Mouse (Mus musculus): Measurements from ENCODE around the gene Arsg. TPM values are rescaled to one million over a fixed set of nuclear protein-coding genes. Genes with fewer than 3 reads are reported as not detected.

The Arsg gene
- polyA plus RNA-seq (2011; ENCODE audit: insufficient read depth, insufficient read length, low replicate concordance, missing spikeins) = 1.5 and 3.7 TPM in 2 replicates

DNA sequence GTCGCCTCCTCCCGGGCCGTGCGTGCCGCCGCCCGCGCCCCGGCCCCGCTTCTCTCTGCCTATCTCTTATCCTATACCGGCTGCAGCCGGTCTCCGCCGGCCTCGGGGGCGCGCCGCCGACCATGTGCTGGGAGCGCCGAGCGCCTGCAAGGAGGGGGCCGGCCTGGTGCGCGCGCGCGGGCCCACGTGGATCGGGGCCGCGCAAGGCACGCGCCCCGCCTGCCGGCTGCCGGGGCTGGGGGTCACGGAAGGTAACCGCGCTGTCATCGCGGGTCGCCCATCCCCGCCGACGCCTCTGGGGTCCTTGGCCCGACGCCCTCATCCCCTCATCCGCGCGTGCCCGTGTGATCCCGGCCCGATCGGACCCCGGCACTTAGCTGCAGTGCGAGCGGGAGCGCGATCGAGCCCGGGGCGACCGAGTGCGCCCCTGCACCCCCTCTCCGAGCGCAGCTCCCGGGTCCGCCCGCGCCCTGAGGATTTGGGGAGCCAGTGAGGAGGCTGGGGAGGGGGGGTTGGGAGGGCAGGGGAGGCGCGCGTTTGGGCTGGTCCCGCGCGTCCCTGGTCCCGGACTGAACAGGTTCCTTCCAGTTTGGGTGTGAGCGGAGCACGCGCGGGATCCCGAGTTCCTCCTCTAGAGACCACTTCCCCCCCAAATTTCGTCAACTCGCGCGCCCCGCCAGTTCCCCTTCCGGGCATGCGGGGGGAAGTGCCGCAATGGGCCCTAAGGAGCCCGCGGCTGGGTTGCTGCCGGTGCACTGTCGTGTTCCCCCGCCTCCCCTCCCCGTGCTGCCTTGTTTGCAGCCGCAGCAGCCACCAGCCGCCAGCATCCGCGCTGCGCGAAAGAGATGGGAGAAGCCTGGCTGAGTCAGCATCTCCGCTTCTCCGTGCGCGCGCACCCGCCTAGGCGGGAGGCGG is at the start of gene Arsg, which contains the start of gene Slc16a6:
Gene Arsg, plus strand, starts transcription at position 204 of the 915 bp plus-strand sequence.
Gene Slc16a6, minus strand, starts transcription at position 428 of the 915 bp plus-strand sequence.
- WGBS = under 1% methylated on average over 111 of the region's 111 CpGs
- peaks cover 4% of the 10 kb centered on the region for H3K4me1 ChIP-seq (ENCODE audit: control insufficient read depth, insufficient read depth, low read length)
- no peak for TF ChIP-seq CTCF (IDR thresholded peaks at IDR 0.05; ENCODE audit: control insufficient read depth, insufficient read depth, low read length)
- peak; percentile 81; the same call in 1 of the 2 replicates for TF ChIP-seq POLR2A (IDR thresholded peaks at IDR 0.05; ENCODE audit: borderline replicate concordance, control insufficient read depth, low read depth, low read length)
- peak within 1 kb of the TSS; percentile 87 for H3K4me3 ChIP-seq (replicated peaks; ENCODE audit: control insufficient read depth, low read depth, low read length)
- H3K27ac ChIP-seq (ENCODE audit: control insufficient read depth, insufficient read depth, low read depth, low read length, poor library complexity) = peak within 1 kb of the TSS; percentile 99

DNA sequence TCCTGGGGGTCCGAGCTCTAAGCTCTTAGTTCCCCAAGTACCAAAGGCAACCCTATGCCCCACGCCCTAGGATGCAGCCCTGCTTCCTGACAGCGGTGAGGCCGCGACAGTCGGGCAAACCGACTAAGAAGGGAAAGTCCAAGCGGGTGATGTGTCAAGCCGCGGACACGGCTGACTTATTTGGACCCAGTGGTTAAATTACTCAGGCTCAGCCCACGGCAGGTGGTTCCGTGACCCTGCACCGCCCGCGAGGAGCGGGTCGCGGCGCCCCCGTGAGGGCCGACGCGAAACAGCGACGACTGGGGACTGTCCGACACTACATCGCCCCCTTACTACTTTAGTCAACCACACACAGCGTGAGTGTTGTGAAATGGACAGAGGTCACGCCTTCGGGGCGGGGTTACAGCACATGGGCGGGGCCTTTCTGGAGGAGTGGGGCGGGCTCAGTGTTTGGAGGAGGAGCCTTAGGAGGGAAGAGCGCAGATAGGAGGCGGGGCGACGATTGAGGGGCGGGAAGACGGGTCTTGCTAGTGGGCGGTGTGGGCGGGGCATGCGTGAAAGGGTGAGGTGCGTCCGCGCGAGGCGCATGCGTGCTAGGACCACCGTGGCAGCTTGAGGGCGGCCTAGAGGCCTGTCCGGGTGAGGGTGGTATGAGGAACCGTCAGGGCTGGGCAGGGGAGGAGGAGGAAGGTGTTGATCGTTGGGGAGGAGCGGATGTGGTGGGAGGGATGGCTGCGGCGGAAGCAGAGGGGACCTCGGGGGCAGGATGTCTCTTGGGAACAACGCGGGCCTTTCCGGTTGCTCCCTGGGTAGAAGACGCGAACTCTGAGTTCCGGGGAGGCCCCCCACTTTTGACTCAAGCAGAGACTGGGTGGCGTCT is 47.5 kb upstream of the Arsg start, which contains the start of gene Amz2:
Gene Amz2, plus strand, starts transcription at position 555 of the 880 bp plus-strand sequence.
- TF ChIP-seq CTCF (IDR thresholded peaks at IDR 0.05; ENCODE audit: control insufficient read depth, insufficient read depth, low read length) (peak; percentile 70), POLR2A (IDR thresholded peaks at IDR 0.05; ENCODE audit: borderline replicate concordance, control insufficient read depth, low read depth, low read length) (peak; percentile 74)
- no peaks in the 10 kb centered on the region; the same call in 1 of the 2 replicates for H3K4me1 ChIP-seq (ENCODE audit: control insufficient read depth, insufficient read depth, low read length)
- WGBS = under 1% methylated on average over 65 of the region's 65 CpGs
- H3K4me3 ChIP-seq (replicated peaks; ENCODE audit: control insufficient read depth, low read depth, low read length) = peak within 1 kb of the TSS; percentile 73
- peak within 1 kb of the TSS; percentile 77 for H3K27ac ChIP-seq (ENCODE audit: control insufficient read depth, insufficient read depth, low read depth, low read length, poor library complexity)

DNA sequence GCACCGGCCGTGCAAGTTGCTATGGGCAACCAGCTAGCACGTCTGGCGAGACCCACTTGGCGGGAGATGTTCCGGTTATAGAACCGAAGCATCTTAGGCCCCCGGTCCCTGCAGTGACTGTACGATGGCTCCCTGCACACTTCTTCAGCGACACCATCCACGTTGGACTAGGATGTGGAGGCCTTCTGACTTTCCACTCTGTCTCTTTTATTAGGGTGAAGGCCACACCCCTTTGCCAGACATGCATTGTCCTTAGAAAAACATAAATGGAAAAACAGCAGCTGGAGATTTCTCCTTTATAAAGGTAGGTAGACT is 46.9 kb upstream of the Arsg start:
- Histone ChIP-seq H3K27ac (ENCODE audit: control insufficient read depth, insufficient read depth, low read depth, low read length, poor library complexity) (peak overlapping the region; percentile 77), H3K4me1 (ENCODE audit: control insufficient read depth, insufficient read depth, low read length) (no peaks in the 10 kb centered on the region; the same call in 1 of the 2 replicates), H3K4me3 (replicated peaks; ENCODE audit: control insufficient read depth, low read depth, low read length) (peak overlapping the region; percentile 71)
- TF ChIP-seq CTCF (IDR thresholded peaks at IDR 0.05; ENCODE audit: control insufficient read depth, insufficient read depth, low read length) (no peak), POLR2A (IDR thresholded peaks at IDR 0.05; ENCODE audit: borderline replicate concordance, control insufficient read depth, low read depth, low read length) (no peak)
- WGBS = 0% methylated on average over 11 of the region's 11 CpGs

- Histone ChIP-seq H3K4me1 (ENCODE audit: control insufficient read depth, insufficient read depth, low read length) (peaks cover 1% of the 10 kb centered on the region; the same call in 1 of the 2 replicates), H3K27ac (ENCODE audit: control insufficient read depth, insufficient read depth, low read depth, low read length, poor library complexity) (no peak overlapping the region), H3K4me3 (replicated peaks; ENCODE audit: control insufficient read depth, low read depth, low read length) (no peak overlapping the region)
- TF ChIP-seq POLR2A (IDR thresholded peaks at IDR 0.05; ENCODE audit: borderline replicate concordance, control insufficient read depth, low read depth, low read length) = no peak
- TF ChIP-seq CTCF (IDR thresholded peaks at IDR 0.05; ENCODE audit: control insufficient read depth, insufficient read depth, low read length) = no peak
- 91% methylated on average over 5 of the region's 5 CpGs for WGBS
Observed at GRCm38 (mm10) chr11:109427353-109427752, 45.8 kb upstream of the Arsg start.

DNA sequence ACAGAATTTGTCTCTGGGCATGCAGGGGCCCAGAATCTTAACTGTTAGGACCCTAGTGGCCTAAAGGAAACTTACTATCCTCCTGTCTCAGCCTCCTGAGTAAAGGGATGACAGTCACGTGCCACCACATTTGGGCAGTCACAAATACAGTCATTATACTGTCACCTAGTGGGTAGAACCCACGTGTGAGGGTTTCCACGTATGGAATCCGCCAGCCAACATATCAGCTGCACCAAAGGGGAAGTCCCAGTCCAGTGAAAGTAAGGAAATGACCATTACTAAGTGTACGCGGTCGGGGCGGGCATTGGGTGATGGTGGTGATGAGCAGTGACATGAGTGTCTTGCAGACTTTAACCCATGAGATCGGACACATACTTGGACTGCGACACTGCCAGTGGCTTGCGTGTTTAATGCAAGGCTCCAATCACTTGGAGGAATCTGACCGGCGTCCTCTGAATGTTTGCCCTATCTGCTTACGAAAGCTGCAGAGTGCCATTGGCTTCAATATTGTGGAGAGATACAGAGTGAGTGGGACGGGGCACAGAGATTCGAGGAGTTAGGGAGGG is 38.9 kb upstream of the Arsg start:
- H3K4me1 ChIP-seq (ENCODE audit: control insufficient read depth, insufficient read depth, low read length) = peaks cover 4% of the 10 kb centered on the region; the same call in 1 of the 2 replicates
- TF ChIP-seq CTCF (IDR thresholded peaks at IDR 0.05; ENCODE audit: control insufficient read depth, insufficient read depth, low read length) (no peak), POLR2A (IDR thresholded peaks at IDR 0.05; ENCODE audit: borderline replicate concordance, control insufficient read depth, low read depth, low read length) (no peak)
- no peak overlapping the region for H3K4me3 ChIP-seq (replicated peaks; ENCODE audit: control insufficient read depth, low read depth, low read length)
- WGBS = 65% methylated on average over 16 of the region's 16 CpGs
- no peak overlapping the region for H3K27ac ChIP-seq (ENCODE audit: control insufficient read depth, insufficient read depth, low read depth, low read length, poor library complexity)

- Histone ChIP-seq H3K4me3 (replicated peaks; ENCODE audit: control insufficient read depth, low read depth, low read length) (no peak overlapping the region), H3K4me1 (ENCODE audit: control insufficient read depth, insufficient read depth, low read length) (peaks cover 2% of the 10 kb centered on the region; the same call in 1 of the 2 replicates), H3K27ac (ENCODE audit: control insufficient read depth, insufficient read depth, low read depth, low read length, poor library complexity) (no peak overlapping the region)
- WGBS = 55% methylated on average over 8 of the region's 8 CpGs
- TF ChIP-seq POLR2A (IDR thresholded peaks at IDR 0.05; ENCODE audit: borderline replicate concordance, control insufficient read depth, low read depth, low read length) = no peak
Observed at GRCm38 (mm10) chr11:109436889-109437288, 36.3 kb upstream of the Arsg start.

DNA sequence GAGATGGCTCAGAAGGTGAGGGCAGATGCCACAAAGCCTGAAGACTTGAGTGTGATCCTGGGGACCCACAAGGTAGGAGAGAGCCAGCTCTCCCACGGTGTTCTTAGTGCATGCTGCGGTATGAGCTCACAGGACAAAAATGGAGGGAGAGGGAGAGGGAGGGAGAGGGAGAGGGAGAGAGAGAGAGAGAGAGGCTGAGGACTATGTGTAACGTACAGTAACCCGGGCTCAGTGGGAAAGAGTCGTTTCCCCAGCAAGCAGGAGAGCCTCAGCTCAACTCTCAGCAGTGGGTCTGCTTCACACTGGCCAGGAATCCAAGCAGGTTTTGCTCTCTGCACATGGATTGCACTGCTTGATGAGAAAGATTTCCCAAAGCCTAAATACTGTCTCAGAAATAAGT is 34.0 kb upstream of the Arsg start:
- WGBS = 44% methylated on average over 5 of the region's 5 CpGs
- H3K27ac ChIP-seq (ENCODE audit: control insufficient read depth, insufficient read depth, low read depth, low read length, poor library complexity) = no peak overlapping the region
- peaks cover 1% of the 10 kb centered on the region; the same call in 1 of the 2 replicates for H3K4me1 ChIP-seq (ENCODE audit: control insufficient read depth, insufficient read depth, low read length)
- TF ChIP-seq POLR2A (IDR thresholded peaks at IDR 0.05; ENCODE audit: borderline replicate concordance, control insufficient read depth, low read depth, low read length) (no peak), CTCF (IDR thresholded peaks at IDR 0.05; ENCODE audit: control insufficient read depth, insufficient read depth, low read length) (no peak)
- no peak overlapping the region for H3K4me3 ChIP-seq (replicated peaks; ENCODE audit: control insufficient read depth, low read depth, low read length)
